Mouse (Mus musculus): ENCODE measurements at regions not wholly inside any gene's neighbourhood (a gene's known extent, or its start where the extent isn't known, plus 50 kb on each side); places are given as distances from the start of the nearest gene placed in this dataset.

DNA sequence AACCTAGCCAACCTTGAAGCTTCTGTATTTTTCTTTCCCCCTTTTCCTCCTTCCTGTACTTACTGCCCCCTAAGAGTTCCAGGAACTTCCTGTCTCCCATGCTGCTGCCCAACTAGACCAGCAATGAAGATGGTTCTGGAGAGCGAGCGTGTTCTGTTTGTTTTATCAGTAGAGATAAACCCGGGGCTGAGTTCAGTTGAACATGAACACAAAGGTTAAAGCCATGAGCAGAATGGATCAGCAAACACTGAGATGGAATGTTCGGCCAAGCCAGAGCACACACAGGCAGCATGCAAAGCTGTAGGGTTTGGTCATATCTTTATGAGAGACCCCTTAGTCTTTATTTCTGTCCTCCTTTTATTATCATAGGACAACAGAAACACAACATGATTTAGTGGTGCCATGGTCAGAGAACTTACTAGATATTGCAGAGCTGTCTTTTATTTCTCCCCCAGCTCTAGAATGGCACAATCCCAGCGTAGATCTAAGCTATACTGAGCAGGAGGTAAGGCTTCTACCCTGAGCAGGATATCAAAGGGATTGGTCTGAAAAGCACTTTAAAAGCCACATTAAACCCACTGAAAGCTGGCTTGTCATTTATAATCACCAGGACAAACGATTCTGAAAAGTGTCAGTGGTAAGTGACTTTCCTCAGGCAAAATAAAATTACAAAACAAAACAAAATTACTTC lies 105.9 kb upstream of the Peli1 start:
- no peak for DNase-seq (ENCODE audit: low read depth)

GRCm38 (mm10) chr11:20985771-20986170 lies 105.3 kb upstream of the Peli1 start:
- DNase-seq (ENCODE audit: low read depth), result no peak

DNA sequence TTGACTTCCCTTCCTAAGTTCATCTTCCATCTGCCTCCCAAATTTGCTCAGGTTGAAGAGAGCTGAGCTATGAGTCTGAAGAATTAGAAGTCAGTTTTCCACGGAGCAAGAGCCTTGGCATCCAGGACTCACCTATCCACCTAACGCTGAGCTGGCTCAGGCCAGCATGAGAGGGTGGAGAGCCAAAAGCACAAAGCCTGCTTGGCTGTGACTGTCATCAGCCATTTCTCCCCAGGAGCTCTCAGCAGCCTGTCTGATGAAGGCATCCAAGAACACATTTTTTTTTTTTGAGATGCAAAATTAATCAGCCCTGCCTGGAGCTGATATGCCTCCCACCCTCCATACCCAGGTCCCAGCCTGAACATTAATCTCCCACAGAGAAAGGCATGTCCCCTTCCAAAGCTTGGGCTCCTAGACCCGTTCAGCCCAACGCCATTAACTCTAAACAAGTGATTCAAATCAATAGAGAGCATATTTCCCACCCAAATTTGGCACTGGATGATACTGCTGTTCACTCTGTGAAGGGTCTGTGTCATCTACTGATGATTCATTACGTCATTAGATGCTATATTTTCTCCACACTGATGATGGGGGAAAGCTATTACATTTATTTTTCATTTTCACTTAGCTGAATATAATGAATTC lies 103.8 kb upstream of the Peli1 start:
- DNase-seq (ENCODE audit: low read depth), result no peak

GRCm38 (mm10) chr11:20987841-20988251 lies 103.2 kb upstream of the Peli1 start:
- no peak for DNase-seq (ENCODE audit: low read depth)

- DNase-seq (ENCODE audit: low read depth), result no peak
Measured at GRCm38 (mm10) chr11:20988871-20989270, 102.2 kb upstream of the Peli1 start.

GRCm38 (mm10) chr11:20993580-20993979 lies 97.5 kb upstream of the Peli1 start:
- DNase-seq (ENCODE audit: low read depth), result no peak

GRCm38 (mm10) chr11:21001400-21001799 lies 89.7 kb upstream of the Peli1 start:
- DNase-seq (ENCODE audit: low read depth), result no peak

- DNase-seq (ENCODE audit: low read depth), result no peak
Measured at GRCm38 (mm10) chr11:21007222-21007621, 83.9 kb upstream of the Peli1 start.

DNA sequence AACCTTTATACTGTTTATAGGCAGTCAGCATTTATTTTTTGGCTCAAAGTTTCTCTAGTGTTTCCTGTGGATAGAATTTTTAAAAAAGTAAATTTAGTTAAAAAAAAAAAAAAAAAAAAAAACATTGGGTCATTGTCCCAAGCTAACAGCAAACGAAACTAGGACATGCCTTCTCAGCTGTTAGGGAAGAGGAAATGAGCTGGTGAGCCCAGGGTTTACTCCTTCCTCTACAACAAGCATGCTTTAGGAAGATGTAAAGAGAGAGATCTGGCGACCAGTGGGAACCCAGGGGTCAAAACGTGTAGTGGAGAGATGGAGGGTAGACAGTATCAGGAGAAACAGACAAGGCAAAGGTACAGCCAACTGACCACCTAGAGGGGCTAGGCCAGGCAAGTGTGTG lies 81.6 kb upstream of the Peli1 start:
- DNase-seq (ENCODE audit: low read depth), result no peak

DNA sequence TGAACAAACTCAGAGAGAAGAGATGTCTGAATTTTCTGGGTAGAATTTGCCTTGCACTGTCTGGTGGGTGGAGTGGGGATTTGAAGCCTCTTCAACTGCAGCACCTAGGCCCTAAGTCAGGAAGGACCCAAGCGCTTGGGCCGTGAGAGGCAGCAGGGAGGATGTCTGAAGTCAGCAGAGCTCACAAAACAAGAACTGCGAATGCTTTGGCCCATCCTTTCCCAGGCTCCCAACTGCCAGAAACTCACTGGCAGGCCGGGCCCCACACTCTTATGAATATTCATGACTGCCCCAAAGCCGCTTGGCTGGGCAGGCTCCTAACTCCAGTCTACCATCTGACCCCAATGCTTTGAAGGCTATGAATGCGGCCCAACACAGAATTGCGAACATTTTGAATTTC lies 80.2 kb upstream of the Peli1 start:
- DNase-seq (ENCODE audit: low read depth), result no peak

DNA sequence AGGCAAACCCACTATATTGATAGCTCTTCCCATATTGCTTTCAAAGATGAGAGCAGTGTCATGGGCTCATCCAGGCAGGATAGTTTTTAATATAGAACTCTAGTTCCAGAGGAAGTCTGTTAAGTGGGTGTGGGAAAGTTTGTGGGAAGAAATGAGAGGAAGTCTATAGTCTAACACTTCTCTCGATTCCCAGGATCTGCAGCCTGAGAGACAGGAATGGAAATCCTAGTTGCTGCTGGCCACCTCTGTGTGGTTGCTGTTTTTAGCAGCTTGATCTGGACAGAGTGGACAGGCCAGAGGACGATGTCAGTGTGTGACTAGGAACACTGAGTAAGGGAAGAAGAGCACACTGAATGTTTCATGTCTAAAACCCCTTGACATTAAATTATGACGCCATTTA lies 76.8 kb upstream of the Peli1 start:
- DNase-seq (ENCODE audit: low read depth), result no peak

GRCm38 (mm10) chr11:21015536-21015935 lies 75.6 kb upstream of the Peli1 start:
- peak; percentile 62 for DNase-seq (ENCODE audit: low read depth)

DNA sequence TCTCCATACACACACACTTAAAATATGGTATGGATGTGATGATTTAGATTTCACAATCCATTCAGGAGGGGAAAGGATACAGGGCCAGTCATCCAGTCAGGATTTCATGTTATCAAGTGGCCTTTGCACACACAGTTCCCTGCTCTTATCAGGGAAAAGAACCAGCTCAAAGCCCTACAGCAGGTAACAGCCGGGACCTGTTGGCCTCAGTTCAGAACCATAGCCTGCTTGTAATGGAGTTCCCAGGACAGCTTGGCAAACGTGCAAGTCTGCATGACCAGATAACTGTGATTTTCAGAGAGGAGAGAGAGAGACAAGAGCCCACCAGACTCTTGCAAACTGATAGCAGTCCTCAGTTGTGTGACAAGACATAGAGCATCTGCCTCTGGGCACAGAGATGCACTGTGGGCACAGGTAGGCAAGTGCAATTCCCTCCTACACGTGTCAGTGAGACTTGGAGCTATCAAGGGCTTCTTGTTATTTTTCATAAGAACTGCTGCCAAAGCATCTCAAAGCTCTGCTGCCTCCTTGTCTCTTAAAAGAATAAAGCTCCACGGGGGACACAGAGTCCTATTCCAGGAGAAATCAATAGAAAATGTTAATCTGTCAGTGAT lies 74.9 kb upstream of the Peli1 start:
- no peak for DNase-seq (ENCODE audit: low read depth)

DNA sequence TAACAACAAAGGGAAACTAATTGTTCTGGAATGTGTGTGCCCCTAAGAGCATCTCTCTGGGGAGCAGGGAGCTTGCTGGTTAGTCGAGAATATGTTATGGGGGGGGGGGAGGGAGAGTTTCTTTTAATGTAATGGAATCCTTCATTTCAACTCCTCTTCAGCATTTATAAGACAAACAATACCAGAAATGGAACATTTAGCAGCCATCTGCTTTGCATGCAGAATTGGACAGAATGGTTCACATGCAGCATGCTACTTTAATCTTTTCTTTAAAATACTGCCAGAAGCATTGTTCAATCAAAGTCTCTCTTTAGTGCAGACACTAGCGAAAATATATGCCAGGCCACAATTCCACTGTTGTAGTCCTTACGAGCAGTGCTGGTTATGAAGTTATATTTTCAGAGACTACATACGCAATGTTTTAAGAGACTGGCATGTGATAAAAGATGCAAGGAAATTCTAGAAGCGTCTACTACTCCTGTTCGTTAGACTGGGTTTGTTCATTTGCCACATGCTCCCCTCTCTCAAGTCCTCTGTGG lies 74.2 kb upstream of the Peli1 start:
- DNase-seq (ENCODE audit: low read depth), result no peak

DNA sequence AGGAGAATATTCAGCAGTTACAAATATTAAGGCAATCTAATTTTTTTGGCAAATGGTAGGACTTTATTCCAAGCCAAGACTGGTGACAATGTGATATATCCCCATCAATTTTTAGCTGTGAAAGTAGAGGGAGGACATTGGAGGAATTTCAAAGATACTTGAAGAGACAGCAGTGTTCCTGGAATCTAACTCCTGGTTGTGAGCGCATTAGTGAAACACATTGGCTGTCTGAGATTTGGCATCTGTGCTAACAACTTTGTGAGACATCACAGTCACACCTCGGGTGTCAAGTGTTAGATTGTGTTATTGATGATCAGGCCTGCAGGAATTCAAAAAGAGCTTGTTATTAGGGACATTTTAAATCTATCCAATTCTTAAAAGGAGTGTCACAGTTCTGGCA lies 71.3 kb upstream of the Peli1 start:
- no peak for DNase-seq (ENCODE audit: low read depth)

GRCm38 (mm10) chr11:21024111-21024510 lies 67.0 kb upstream of the Peli1 start:
- DNase-seq (ENCODE audit: low read depth), result no peak

DNA sequence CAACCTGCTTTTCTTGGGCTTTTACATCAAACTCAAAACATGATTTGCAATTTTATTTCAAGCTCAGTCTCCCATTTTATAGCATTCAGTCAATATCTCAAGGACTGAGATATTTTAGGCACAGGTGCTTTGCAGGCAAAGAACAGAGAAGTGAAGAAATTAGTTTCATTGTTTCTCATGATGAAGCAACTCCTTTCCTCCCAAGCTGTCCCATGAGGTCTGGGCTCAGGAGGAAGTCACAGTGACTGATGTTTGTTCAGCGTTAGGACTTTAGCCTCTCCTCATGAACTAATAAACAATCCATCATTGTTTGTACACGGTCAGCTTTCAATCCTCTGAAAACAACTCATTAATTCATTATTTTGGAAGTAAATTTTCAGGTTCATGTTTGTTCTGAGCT lies 66.6 kb upstream of the Peli1 start:
- no peak for DNase-seq (ENCODE audit: low read depth)

DNA sequence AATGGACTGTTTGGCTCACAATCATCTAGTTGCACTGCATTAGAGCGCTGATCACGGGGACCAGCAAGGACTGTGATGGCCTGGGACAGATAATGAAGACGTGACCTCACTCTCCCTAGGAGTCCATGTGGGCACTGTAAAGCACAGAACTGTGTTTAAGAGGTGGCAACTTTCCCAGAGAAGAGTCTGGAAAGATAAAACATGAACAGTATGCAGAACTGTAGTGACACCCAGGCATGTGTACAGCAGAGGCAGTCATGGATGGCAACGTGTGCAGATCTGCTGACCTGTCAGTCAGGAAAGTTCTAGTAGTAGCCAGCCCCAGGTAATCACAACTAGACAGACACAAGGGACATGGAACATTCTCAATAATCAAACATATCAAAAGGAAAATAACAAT lies 63.8 kb upstream of the Peli1 start:
- DNase-seq (ENCODE audit: low read depth), result no peak

GRCm38 (mm10) chr11:21030362-21030761 lies 60.7 kb upstream of the Peli1 start:
- DNase-seq (ENCODE audit: low read depth), result no peak

DNA sequence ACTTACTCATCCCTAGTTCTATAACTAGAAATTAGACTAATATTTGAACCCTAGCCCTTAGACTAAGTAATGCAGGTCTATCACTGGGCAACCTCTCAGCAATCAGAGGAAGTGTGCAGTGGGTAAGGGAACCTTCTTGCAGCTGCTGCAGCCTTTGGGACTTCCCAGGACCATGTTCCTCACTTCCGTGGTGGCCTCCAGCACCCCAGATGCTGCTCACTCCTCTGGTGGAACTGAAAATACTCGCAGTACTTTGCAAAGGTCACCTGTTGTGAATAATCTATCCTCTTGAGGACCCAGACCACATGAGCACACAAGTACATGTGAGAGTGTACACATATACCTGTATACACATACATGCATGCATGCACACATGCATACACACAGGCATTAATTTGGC lies 59.3 kb upstream of the Peli1 start:
- DNase-seq (ENCODE audit: low read depth), result no peak

- no peak for DNase-seq (ENCODE audit: low read depth)
Measured at GRCm38 (mm10) chr11:21033234-21033822, 57.8 kb upstream of the Peli1 start.

GRCm38 (mm10) chr11:21033823-21034401 lies 57.2 kb upstream of the Peli1 start:
- no peak for DNase-seq (ENCODE audit: low read depth)
